Mouse (Mus musculus): ENCODE results near the gene Tex13c2. TPM values are rescaled to one million over a fixed set of nuclear protein-coding genes. Genes with fewer than 3 reads are reported as not detected.
A peak's percentile ranks its signal among the peaks of the same experiment; 100 is the strongest.

The Tex13c2 gene
- total and polyA plus RNA-seq, 2 experiments: not detected

DNA sequence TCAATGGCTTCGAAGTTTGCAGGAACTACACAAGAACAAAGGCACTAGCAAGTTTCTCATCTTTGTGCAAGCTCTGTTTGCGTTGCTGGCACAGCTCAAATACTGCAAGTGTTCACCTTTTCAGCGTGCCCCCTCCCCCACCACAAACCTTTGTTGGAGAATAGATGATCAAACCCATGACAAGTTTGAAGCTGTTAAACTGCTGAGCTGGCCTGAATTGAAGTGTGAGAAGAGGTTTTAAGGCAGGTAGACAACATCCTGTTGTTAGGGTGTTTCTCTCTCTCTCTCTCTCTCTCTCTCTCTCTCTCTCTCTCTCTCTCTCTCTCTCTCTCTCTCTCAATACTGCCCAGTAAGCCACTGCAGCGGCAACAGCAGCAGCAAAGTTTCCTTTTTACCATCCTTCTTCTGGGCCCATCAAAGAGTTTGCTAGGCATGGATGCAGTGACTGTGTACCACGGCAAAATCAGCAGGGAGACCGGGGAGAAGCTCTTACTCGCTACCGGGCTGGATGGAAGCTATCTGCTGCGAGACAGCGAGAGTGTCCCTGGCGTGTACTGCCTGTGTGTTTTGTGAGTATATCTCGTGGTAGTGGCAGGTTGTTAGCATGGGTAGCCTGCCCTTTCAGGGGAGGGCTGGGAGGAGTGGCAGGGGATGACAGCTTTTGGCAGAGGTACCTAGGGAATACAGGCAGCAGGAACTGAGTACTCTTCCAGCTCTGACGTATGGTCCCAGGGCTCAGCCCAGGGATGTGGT, 13.0 kb downstream of the Tex13c2 start, which contains the start of gene Sh2d1a:
Gene Sh2d1a (plus strand): TSS at position 163 of the 753 bp plus-strand sequence.
- 70% methylated on average over 13 of the region's 13 CpGs for WGBS

DNA sequence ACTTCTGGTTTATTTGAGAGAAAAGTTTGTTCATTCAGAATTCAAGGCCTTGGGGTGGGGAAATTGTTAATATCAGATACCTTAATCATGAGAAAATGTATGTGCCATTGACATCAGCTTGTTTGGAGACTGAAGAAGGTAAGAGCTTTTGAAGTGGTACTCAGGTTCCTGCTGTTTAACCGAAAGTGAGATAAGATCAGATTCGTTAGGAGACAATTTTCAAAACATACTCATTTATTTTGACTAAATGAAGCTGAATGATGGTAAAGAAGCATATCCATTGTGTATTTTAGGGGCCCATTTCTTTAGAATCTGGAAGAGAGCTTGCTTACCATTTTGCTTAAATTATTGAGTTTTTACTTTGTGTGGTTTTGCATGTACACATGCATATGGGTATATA, 21.6 kb downstream of the Tex13c2 start:
- Histone ChIP-seq H3K9ac (ENCODE audit: low read depth, low read length) (no peak overlapping the region), H3K4me1 (ENCODE audit: control insufficient read depth, insufficient read depth, low read length) (no peaks in the 10 kb centered on the region), H3K79me2 (ENCODE audit: control insufficient read depth, insufficient read depth, low read length) (no peaks in the 10 kb centered on the region), H3K4me3 (ENCODE audit: insufficient read depth, low read depth, low read length) (no peak overlapping the region), H3K27me3 (ENCODE audit: control insufficient read depth, insufficient read depth, low read length) (no peaks in the 10 kb centered on the region), H3K27ac (replicated peaks; ENCODE audit: insufficient read depth, low read depth, low read length) (no peak overlapping the region), H3K36me3 (ENCODE audit: control insufficient read depth, insufficient read depth, low read length) (no peaks in the 10 kb centered on the region)
- no peak for DNase-seq (ENCODE audit: extremely low read depth, low read depth, low spot score)
- WGBS: 90% methylated on average over 2 of the region's 2 CpGs
- no peak for TF ChIP-seq POLR2A (IDR thresholded peaks at IDR 0.05; ENCODE audit: extremely low read depth, insufficient read depth, low read length)
- TF ChIP-seq CTCF (IDR thresholded peaks at IDR 0.05; ENCODE audit: low read depth, low read length): no peak

More for the DNA sequence above, 13.0 kb downstream of the Tex13c2 start, which contains the start of gene Sh2d1a:
- no peak for TF ChIP-seq CTCF (IDR thresholded peaks at IDR 0.05; ENCODE audit: low read depth, low read length)
- TF ChIP-seq POLR2A (IDR thresholded peaks at IDR 0.05; ENCODE audit: extremely low read depth, insufficient read depth, low read length): no peak
- Histone ChIP-seq H3K9ac (ENCODE audit: low read depth, low read length) (no peak within 1 kb of the TSS), H3K27me3 (ENCODE audit: control insufficient read depth, insufficient read depth, low read length) (no peaks in the 10 kb centered on the region), H3K79me2 (ENCODE audit: control insufficient read depth, insufficient read depth, low read length) (no peaks in the 10 kb centered on the region), H3K36me3 (ENCODE audit: control insufficient read depth, insufficient read depth, low read length) (no peaks in the 10 kb centered on the region), H3K4me3 (ENCODE audit: insufficient read depth, low read depth, low read length) (no peak within 1 kb of the TSS), H3K27ac (replicated peaks; ENCODE audit: insufficient read depth, low read depth, low read length) (no peak within 1 kb of the TSS), H3K4me1 (ENCODE audit: control insufficient read depth, insufficient read depth, low read length) (no peaks in the 10 kb centered on the region)
- DNase-seq (ENCODE audit: extremely low read depth, low read depth, low spot score): no peak

GRCm38 (mm10) chrX:42512567-42512966, 23.1 kb downstream of the Tex13c2 start:
- H3K4me1 ChIP-seq (ENCODE audit: control insufficient read depth, insufficient read depth, low read length): no peaks in the 10 kb centered on the region
- H3K9ac ChIP-seq (ENCODE audit: low read depth, low read length): no peak overlapping the region
- H3K36me3 ChIP-seq (ENCODE audit: control insufficient read depth, insufficient read depth, low read length): no peaks in the 10 kb centered on the region
- H3K79me2 ChIP-seq (ENCODE audit: control insufficient read depth, insufficient read depth, low read length): no peaks in the 10 kb centered on the region
- no peak overlapping the region for H3K4me3 ChIP-seq (ENCODE audit: insufficient read depth, low read depth, low read length)
- peak; percentile 0 for DNase-seq (ENCODE audit: extremely low read depth, low read depth, low spot score)
- TF ChIP-seq POLR2A (IDR thresholded peaks at IDR 0.05; ENCODE audit: extremely low read depth, insufficient read depth, low read length): no peak
- TF ChIP-seq CTCF (IDR thresholded peaks at IDR 0.05; ENCODE audit: low read depth, low read length): peak; percentile 38; the same call in 1 of the 2 replicates
- no peaks in the 10 kb centered on the region for H3K27me3 ChIP-seq (ENCODE audit: control insufficient read depth, insufficient read depth, low read length)
- H3K27ac ChIP-seq (replicated peaks; ENCODE audit: insufficient read depth, low read depth, low read length): no peak overlapping the region

GRCm38 (mm10) chrX:42522868-42523267, 33.4 kb downstream of the Tex13c2 start:
- 85% methylated on average over 2 of the region's 2 CpGs for WGBS
- no peak for DNase-seq (ENCODE audit: extremely low read depth, low read depth, low spot score)
- no peak overlapping the region for H3K27ac ChIP-seq (replicated peaks; ENCODE audit: insufficient read depth, low read depth, low read length)

GRCm38 (mm10) chrX:42530703-42531102, 41.2 kb downstream of the Tex13c2 start:
- 90% methylated on average over 4 of the region's 4 CpGs for WGBS
- no peak overlapping the region for H3K27ac ChIP-seq (replicated peaks; ENCODE audit: insufficient read depth, low read depth, low read length)
- H3K4me3 ChIP-seq (ENCODE audit: insufficient read depth, low read depth, low read length): no peak overlapping the region
- H3K9ac ChIP-seq (ENCODE audit: low read depth, low read length): no peak overlapping the region
- no peak for DNase-seq (ENCODE audit: extremely low read depth, low read depth, low spot score)
- no peaks in the 10 kb centered on the region for H3K27me3 ChIP-seq (ENCODE audit: control insufficient read depth, insufficient read depth, low read length)
- H3K79me2 ChIP-seq (ENCODE audit: control insufficient read depth, insufficient read depth, low read length): no peaks in the 10 kb centered on the region
- H3K4me1 ChIP-seq (ENCODE audit: control insufficient read depth, insufficient read depth, low read length): no peaks in the 10 kb centered on the region
- H3K36me3 ChIP-seq (ENCODE audit: control insufficient read depth, insufficient read depth, low read length): no peaks in the 10 kb centered on the region
- TF ChIP-seq CTCF (IDR thresholded peaks at IDR 0.05; ENCODE audit: low read depth, low read length): no peak
- no peak for TF ChIP-seq POLR2A (IDR thresholded peaks at IDR 0.05; ENCODE audit: extremely low read depth, insufficient read depth, low read length)

More at GRCm38 (mm10) chrX:42522868-42523267, 33.4 kb downstream of the Tex13c2 start:
- H3K4me1 ChIP-seq (ENCODE audit: control insufficient read depth, insufficient read depth, low read length): no peaks in the 10 kb centered on the region
- no peak overlapping the region for H3K4me3 ChIP-seq (ENCODE audit: insufficient read depth, low read depth, low read length)
- no peaks in the 10 kb centered on the region for H3K27me3 ChIP-seq (ENCODE audit: control insufficient read depth, insufficient read depth, low read length)
- no peaks in the 10 kb centered on the region for H3K79me2 ChIP-seq (ENCODE audit: control insufficient read depth, insufficient read depth, low read length)
- no peaks in the 10 kb centered on the region for H3K36me3 ChIP-seq (ENCODE audit: control insufficient read depth, insufficient read depth, low read length)
- no peak for TF ChIP-seq CTCF (IDR thresholded peaks at IDR 0.05; ENCODE audit: low read depth, low read length)
- TF ChIP-seq POLR2A (IDR thresholded peaks at IDR 0.05; ENCODE audit: extremely low read depth, insufficient read depth, low read length): no peak
- no peak overlapping the region for H3K9ac ChIP-seq (ENCODE audit: low read depth, low read length)
